Mouse (Mus musculus): ENCODE data around the gene Aqp3. TPM values are rescaled to one million over a fixed set of nuclear protein-coding genes. Genes with fewer than 3 reads are reported as not detected.
"Not testable (repeated sequence)": the region's sequence is repeated elsewhere in the genome, so short reads cannot be mapped to it uniquely, and the experiment has no call there.

Aqp3 gene
- polyA plus RNA-seq, 1 experiment from 2014 or later = 1.3 TPM

- Histone ChIP-seq H3K4me1 (replicated peaks; ENCODE audit: control insufficient read depth, insufficient read depth, low read length) (no peaks in the 10 kb centered on the region), H3K4me2 (replicated peaks; ENCODE audit: low read depth, low read length) (no peak overlapping the region), H3K27ac (ENCODE audit: low read depth, low read length) (no peak overlapping the region), H3K36me3 (ENCODE audit: control insufficient read depth, insufficient read depth, low read length) (no peaks in the 10 kb centered on the region), H3K9me3 (ENCODE audit: control insufficient read depth, low read length) (no peaks in the 10 kb centered on the region), H3K27me3 (ENCODE audit: control insufficient read depth, insufficient read depth, low read length) (no peaks in the 10 kb centered on the region), H3K9ac (ENCODE audit: low read depth, low read length) (no peak overlapping the region), H3K4me3 (ENCODE audit: low read depth, low read length) (no peak overlapping the region)
- no peak for ATAC-seq (ENCODE audit: low FRiP score)
- no peak for DNase-seq (ENCODE audit: low spot score)
- WGBS = 92% methylated on average over 4 of the region's 4 CpGs
Measured at GRCm38 (mm10) chr4:41084819-41085218, 13.2 kb downstream of the Aqp3 start.

GRCm38 (mm10) chr4:41082803-41083202, 15.2 kb downstream of the Aqp3 start:
- not testable (repeated sequence) for ATAC-seq (ENCODE audit: low FRiP score); DNase-seq (ENCODE audit: low spot score); H3K27ac ChIP-seq (ENCODE audit: low read depth, low read length); H3K27me3 ChIP-seq (ENCODE audit: control insufficient read depth, insufficient read depth, low read length); H3K9ac ChIP-seq (ENCODE audit: low read depth, low read length); H3K4me1 ChIP-seq (replicated peaks; ENCODE audit: control insufficient read depth, insufficient read depth, low read length); H3K9me3 ChIP-seq (ENCODE audit: control insufficient read depth, low read length); H3K4me2 ChIP-seq (replicated peaks; ENCODE audit: low read depth, low read length); H3K36me3 ChIP-seq (ENCODE audit: control insufficient read depth, insufficient read depth, low read length); H3K4me3 ChIP-seq (ENCODE audit: low read depth, low read length)
- WGBS = 78% methylated on average over 4 of the region's 4 CpGs

- H3K4me1 ChIP-seq (replicated peaks; ENCODE audit: control insufficient read depth, insufficient read depth, low read length) = no peaks in the 10 kb centered on the region
- no peak overlapping the region for H3K27ac ChIP-seq (ENCODE audit: low read depth, low read length)
- no peaks in the 10 kb centered on the region for H3K36me3 ChIP-seq (ENCODE audit: control insufficient read depth, insufficient read depth, low read length)
- no peaks in the 10 kb centered on the region for H3K9me3 ChIP-seq (ENCODE audit: control insufficient read depth, low read length)
- H3K9ac ChIP-seq (ENCODE audit: low read depth, low read length) = no peak overlapping the region
- H3K27me3 ChIP-seq (ENCODE audit: control insufficient read depth, insufficient read depth, low read length) = no peaks in the 10 kb centered on the region
- ATAC-seq (ENCODE audit: low FRiP score) (no peak), DNase-seq (ENCODE audit: low spot score) (no peak)
- 85% methylated on average over 5 of the region's 5 CpGs for WGBS
- no peak overlapping the region for H3K4me3 ChIP-seq (ENCODE audit: low read depth, low read length)
- H3K4me2 ChIP-seq (replicated peaks; ENCODE audit: low read depth, low read length) = no peak overlapping the region
Measured at GRCm38 (mm10) chr4:41081733-41082132, 16.2 kb downstream of the Aqp3 start.

- DNase-seq (ENCODE audit: low spot score) = no peak
- H3K4me1 ChIP-seq (replicated peaks; ENCODE audit: control insufficient read depth, insufficient read depth, low read length) = no peaks in the 10 kb centered on the region
- H3K36me3 ChIP-seq (ENCODE audit: control insufficient read depth, insufficient read depth, low read length) = no peaks in the 10 kb centered on the region
- H3K4me2 ChIP-seq (replicated peaks; ENCODE audit: low read depth, low read length) = no peak overlapping the region
- 83% methylated on average over 6 of the region's 6 CpGs for WGBS
- no peaks in the 10 kb centered on the region for H3K9me3 ChIP-seq (ENCODE audit: control insufficient read depth, low read length)
- no peaks in the 10 kb centered on the region for H3K27me3 ChIP-seq (ENCODE audit: control insufficient read depth, insufficient read depth, low read length)
- no peak overlapping the region for H3K27ac ChIP-seq (ENCODE audit: low read depth, low read length)
- no peak for ATAC-seq (ENCODE audit: low FRiP score)
- H3K9ac ChIP-seq (ENCODE audit: low read depth, low read length) = no peak overlapping the region
- no peak overlapping the region for H3K4me3 ChIP-seq (ENCODE audit: low read depth, low read length)
Measured at GRCm38 (mm10) chr4:41078726-41079125, 19.3 kb downstream of the Aqp3 start.

GRCm38 (mm10) chr4:41074461-41074860, 23.5 kb downstream of the Aqp3 start:
- DNase-seq (ENCODE audit: low spot score) (no peak), ATAC-seq (ENCODE audit: low FRiP score) (no peak)
- Histone ChIP-seq H3K4me3 (ENCODE audit: low read depth, low read length) (no peak overlapping the region), H3K4me2 (replicated peaks; ENCODE audit: low read depth, low read length) (no peak overlapping the region), H3K9me3 (ENCODE audit: control insufficient read depth, low read length) (no peaks in the 10 kb centered on the region), H3K9ac (ENCODE audit: low read depth, low read length) (no peak overlapping the region), H3K27ac (ENCODE audit: low read depth, low read length) (no peak overlapping the region), H3K36me3 (ENCODE audit: control insufficient read depth, insufficient read depth, low read length) (no peaks in the 10 kb centered on the region), H3K27me3 (ENCODE audit: control insufficient read depth, insufficient read depth, low read length) (no peaks in the 10 kb centered on the region), H3K4me1 (replicated peaks; ENCODE audit: control insufficient read depth, insufficient read depth, low read length) (no peaks in the 10 kb centered on the region)
- 78% methylated on average over 6 of the region's 6 CpGs for WGBS

- Histone ChIP-seq H3K9me3 (ENCODE audit: control insufficient read depth, low read length) (no peaks in the 10 kb centered on the region), H3K36me3 (ENCODE audit: control insufficient read depth, insufficient read depth, low read length) (no peaks in the 10 kb centered on the region), H3K27me3 (ENCODE audit: control insufficient read depth, insufficient read depth, low read length) (no peaks in the 10 kb centered on the region), H3K27ac (ENCODE audit: low read depth, low read length) (no peak overlapping the region), H3K4me2 (replicated peaks; ENCODE audit: low read depth, low read length) (no peak overlapping the region), H3K4me3 (ENCODE audit: low read depth, low read length) (no peak overlapping the region), H3K4me1 (replicated peaks; ENCODE audit: control insufficient read depth, insufficient read depth, low read length) (no peaks in the 10 kb centered on the region), H3K9ac (ENCODE audit: low read depth, low read length) (no peak overlapping the region)
- ATAC-seq (ENCODE audit: low FRiP score) (no peak), DNase-seq (ENCODE audit: low spot score) (no peak)
- WGBS = 78% methylated on average over 12 of the region's 12 CpGs
Measured at GRCm38 (mm10) chr4:41073008-41073817, 24.8 kb downstream of the Aqp3 start.

- Histone ChIP-seq H3K4me1 (replicated peaks; ENCODE audit: control insufficient read depth, insufficient read depth, low read length) (no peaks in the 10 kb centered on the region), H3K4me2 (replicated peaks; ENCODE audit: low read depth, low read length) (no peak overlapping the region), H3K9me3 (ENCODE audit: control insufficient read depth, low read length) (no peaks in the 10 kb centered on the region), H3K27me3 (ENCODE audit: control insufficient read depth, insufficient read depth, low read length) (no peaks in the 10 kb centered on the region), H3K4me3 (ENCODE audit: low read depth, low read length) (no peak overlapping the region), H3K36me3 (ENCODE audit: control insufficient read depth, insufficient read depth, low read length) (no peaks in the 10 kb centered on the region), H3K9ac (ENCODE audit: low read depth, low read length) (no peak overlapping the region), H3K27ac (ENCODE audit: low read depth, low read length) (no peak overlapping the region)
- DNase-seq (ENCODE audit: low spot score) (no peak), ATAC-seq (ENCODE audit: low FRiP score) (no peak)
- WGBS = 80% methylated on average over 14 of the region's 14 CpGs
Measured at GRCm38 (mm10) chr4:41071500-41072429, 26.2 kb downstream of the Aqp3 start.

- WGBS = 92% methylated on average over 4 of the region's 4 CpGs
- H3K4me3 ChIP-seq (ENCODE audit: low read depth, low read length) = no peak overlapping the region
- H3K36me3 ChIP-seq (ENCODE audit: control insufficient read depth, insufficient read depth, low read length) = no peaks in the 10 kb centered on the region
- H3K9me3 ChIP-seq (ENCODE audit: control insufficient read depth, low read length) = no peaks in the 10 kb centered on the region
- H3K27ac ChIP-seq (ENCODE audit: low read depth, low read length) = no peak overlapping the region
- no peaks in the 10 kb centered on the region for H3K4me1 ChIP-seq (replicated peaks; ENCODE audit: control insufficient read depth, insufficient read depth, low read length)
- no peak overlapping the region for H3K4me2 ChIP-seq (replicated peaks; ENCODE audit: low read depth, low read length)
- H3K9ac ChIP-seq (ENCODE audit: low read depth, low read length) = no peak overlapping the region
- H3K27me3 ChIP-seq (ENCODE audit: control insufficient read depth, insufficient read depth, low read length) = no peaks in the 10 kb centered on the region
- DNase-seq (ENCODE audit: low spot score) (no peak), ATAC-seq (ENCODE audit: low FRiP score) (no peak)
Measured at GRCm38 (mm10) chr4:41065196-41065595, 32.8 kb downstream of the Aqp3 start.

All from hindbrain, embryonic 11.5 days (tissue).